Mouse (Mus musculus): ENCODE results near the gene Stoml2.

DNA sequence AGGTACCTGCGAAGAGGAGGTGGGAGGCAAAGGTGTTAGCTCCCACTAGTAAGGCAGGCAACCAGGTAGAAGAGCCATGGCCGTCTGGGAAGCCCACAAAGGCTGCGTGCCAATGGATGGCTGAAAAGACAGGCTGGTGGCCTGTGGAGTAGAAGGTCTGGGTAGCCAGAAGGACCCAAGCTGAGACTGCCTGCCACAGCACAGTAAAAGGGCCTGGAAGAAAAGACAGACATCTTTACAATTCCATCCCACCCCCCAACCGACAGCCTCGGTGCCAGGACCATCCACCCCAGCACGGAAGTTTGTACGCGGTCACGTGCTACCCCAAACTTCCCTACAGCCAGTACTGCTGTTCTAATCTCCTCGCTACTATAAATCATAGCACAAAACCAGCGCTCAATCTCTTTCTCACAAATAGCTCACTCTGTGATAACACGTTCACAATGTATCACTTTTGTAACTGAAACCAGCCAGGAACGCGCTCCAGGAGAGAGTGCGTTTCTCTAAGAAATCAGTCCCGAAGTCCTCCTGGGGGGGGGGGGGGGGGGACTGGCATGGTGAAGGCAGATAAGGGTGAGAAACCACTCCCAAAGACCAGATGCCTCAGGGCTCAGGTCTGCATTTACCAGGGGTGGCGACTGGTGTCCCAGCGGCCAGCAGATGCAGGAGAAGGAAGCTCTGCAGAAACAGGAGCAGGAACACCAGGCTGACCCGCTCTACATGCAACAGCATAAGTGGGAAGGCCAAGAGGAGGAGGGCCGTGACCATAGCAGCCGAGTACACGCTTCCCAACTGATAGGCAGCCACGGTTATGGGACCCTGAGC, 11.7 kb downstream of the Stoml2 start:
- no peak for TF ChIP-seq GATA1 (IDR thresholded peaks at IDR 0.05; ENCODE audit: low read length)
- TF ChIP-seq TAL1 (IDR thresholded peaks at IDR 0.05; ENCODE audit: low read length), result no peak

Measured in erythroblast, embryonic 14.5 days (primary cell).